Mouse (Mus musculus): ENCODE data around the gene Tex12.

DNA sequence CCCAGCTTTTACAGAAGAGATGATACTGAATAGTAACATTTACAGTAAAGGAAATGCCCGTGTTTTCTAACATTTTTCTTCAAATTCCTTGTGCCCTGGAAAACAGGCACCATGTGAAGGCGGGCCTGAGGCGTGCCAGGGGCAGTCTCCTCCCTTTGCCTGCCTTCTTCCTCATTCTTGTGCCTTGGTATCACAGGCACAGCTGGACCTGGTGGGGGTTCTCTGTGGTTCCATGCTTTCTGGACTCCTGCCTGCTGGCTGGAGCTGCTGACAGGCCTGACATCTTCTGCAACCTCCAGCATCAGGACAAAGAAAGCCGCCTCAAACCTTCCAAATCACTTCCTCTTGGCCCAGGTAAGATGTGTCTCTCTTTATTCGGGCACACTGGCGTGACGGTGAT, 4.0 kb upstream of the Tex12 start:
- TF ChIP-seq CTCF (IDR thresholded peaks at IDR 0.05; ENCODE audit: control insufficient read depth, insufficient read depth, low read length) (no peak), POLR2A (IDR thresholded peaks at IDR 0.05; ENCODE audit: borderline replicate concordance, control insufficient read depth, low read depth, low read length) (no peak)
